Mouse (Mus musculus) liver, postnatal 0 days (tissue): ENCODE measurements around the gene Exoc2.

ENCODE experiments used
- CTCF ChIP-seq: sonication (generic); IDR thresholded peaks from 2 replicates; pipeline ENCODE4 v1.5.1; 2016; ENCODE audit warnings: antibody characterized with exemption, low read depth
- EP300 ChIP-seq: IDR thresholded peaks from 2 replicates; pipeline ENCODE4 v1.6.1; 2016; ENCODE audit warnings: antibody characterized with exemption, low read depth, mild to moderate bottlenecking

- TF ChIP-seq CTCF = no peak
- TF ChIP-seq EP300 = no peak
Observed at GRCm38 (mm10) chr13:30880310-30880709, 93.6 kb downstream of the Exoc2 start.
